Mouse (Mus musculus) urinary bladder, postnatal 10 days (tissue): Measurements from ENCODE around the gene Epsti1.
"Not testable (repeated sequence)": the region's sequence is repeated elsewhere in the genome, so short reads cannot be mapped to it uniquely, and the experiment has no call there.

Experiments
- DNase-seq: peaks from one replicate; pipeline ENCODE4 v3.0.0; 2022; ENCODE audit warnings: low spot score

Epsti1 gene

GRCm38 (mm10) chr14:77904171-77904762 lies at the start of gene Epsti1:
Gene Epsti1, plus strand, starts transcription at chr14:77904239.
- DNase-seq: no peak

- DNase-seq: no peak
These were observed 44.1 kb upstream of the Epsti1 start for GRCm38 (mm10) chr14:77859894-77860293.

DNA sequence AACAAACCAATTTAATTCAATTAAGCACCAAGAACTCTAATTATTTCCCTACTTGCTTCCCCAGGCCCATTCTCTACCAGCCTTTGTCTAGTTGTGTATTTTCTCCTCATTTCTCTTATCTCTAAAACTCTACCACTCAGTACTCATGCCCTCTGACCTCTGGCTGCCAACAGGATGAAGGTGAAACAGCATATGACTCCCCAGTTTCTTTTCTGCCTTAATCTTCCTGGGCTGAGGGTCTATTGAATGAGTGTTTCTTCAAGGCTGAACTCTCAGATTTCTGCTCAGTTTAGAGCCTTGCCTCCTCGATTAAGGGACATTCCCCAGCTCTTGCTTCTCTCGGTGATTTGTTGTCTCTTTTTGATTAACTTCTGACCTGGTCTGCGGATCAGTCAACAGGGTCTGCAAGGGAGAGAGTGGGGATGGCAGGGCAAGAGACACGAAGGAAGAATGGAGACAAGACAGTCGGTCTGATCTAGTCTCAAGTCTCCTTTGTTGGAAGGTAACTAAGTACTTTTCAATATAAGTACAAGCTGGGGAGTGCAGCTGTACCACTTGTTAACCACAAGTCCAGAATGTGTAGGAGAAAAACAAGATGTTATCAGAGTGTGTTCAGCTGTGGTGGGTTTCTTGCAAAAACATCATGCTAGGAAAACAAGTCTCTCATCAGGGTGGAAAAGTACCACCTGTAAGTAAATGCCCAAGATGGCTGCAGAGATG lies 43.0 kb upstream of the Epsti1 start:
- DNase-seq: no peak

- DNase-seq: no peak
These were observed 40.0 kb upstream of the Epsti1 start for GRCm38 (mm10) chr14:77864051-77864450.

DNA sequence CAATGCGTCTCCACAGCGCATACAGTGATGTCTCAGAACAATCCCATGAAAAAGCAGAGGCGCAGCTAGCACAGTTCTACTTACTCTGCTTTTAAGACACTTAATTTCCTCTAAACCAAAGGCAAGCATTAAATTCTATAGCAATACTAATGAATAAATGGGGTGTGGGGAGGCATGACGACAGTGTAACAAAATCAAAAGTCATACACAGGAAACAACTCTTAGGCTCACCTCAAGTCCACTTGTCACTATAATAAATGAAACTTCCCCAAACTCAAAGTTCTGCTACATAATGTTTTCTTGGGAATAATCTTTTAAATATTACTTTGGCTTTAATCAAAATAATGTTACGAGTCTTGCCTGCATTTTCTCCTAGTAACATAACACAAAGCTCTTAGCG lies 39.5 kb upstream of the Epsti1 start:
- DNase-seq: no peak

DNA sequence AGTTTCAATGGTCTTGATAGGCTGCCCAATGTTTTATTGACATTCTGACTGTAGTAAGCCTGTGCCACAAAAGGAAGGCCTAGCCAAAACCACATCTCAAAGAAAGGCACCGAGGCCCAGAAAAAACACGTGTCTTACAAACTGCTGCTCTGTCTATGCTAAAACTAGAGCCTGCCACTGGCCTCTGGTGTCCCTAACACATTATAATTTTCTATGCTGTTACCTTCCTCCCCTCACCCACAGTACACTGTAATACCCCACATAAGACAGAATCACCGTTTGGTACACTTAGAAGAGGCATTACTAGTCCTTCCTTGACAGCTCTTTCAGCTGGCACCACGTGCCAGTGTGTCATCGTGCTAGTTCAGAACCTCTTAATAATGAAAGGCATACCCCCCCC lies 36.4 kb upstream of the Epsti1 start:
- DNase-seq: no peak

- no peak for DNase-seq
These were observed 33.1 kb upstream of the Epsti1 start for GRCm38 (mm10) chr14:77870926-77871325.

DNA sequence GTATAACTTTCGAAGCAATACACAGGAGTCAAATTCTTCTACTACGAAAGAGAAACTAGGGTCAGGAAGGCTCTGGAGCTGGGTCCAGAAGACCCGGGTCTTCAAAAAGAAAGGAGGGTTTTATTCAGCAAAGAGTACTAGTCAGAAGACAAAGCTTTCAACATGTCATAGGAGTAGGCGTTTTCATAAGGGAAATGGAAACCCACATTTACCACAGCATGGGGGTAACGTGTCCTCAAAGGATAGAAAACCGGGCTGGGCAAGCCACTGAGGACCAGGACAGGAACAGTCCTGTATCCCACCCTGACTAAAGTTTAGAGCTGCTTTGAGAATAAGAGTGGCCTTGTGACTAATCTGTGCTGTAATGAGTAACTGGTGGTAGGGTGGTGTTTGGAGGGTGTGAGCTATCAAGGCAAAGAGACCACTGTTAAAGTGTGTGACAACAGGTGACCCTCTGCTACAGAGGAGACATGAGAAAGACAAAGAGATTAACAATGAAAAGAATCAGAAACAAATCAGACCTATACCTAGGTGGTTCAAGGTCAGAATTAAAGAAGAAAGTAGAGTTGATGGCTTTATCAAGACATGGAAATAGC lies 32.6 kb upstream of the Epsti1 start:
- no peak for DNase-seq

DNA sequence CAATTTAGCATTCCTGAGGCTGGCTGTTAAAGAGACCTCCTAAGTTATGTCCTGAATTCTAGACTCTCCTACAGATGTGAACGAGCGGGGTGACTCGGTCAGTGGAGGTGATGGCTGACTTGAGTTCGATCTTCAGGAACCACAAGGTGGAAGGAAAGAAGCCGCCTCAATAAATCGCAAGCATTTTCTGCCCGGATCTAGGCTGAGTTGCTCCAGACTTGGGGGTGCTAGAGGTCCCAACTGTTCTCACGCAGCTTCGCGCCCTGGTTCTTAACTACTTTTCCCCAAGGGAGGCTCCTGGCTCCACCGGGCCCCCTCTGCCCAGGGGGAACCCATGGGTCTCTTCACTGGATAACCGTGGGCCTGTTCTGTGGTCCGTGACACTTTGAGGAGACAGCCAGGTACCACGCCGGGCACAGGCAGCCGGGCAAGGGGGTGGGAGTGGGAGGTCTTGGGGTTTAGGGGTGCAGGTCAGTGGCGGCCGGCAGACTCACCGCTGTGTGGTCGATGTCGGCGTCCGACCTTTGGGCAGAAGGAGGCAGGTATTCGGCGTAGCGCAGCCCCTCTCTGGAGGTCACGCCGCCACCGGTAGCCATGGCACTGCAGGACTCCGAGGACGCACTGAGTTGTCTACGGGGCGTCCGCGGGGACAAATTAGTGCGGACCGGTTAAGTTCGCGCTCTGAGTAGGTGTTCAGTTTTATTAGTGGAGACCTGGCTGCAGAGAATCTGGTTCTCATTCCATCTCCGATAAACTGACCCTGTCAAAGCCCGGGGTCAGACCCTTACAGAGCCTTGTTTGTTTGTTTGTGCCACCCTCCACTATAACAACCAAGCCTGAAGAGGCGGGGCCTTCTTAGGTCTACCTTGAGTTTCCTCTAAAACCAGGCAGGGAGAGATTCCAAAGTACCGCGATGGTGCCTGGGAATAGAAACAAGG lies 29.5 kb upstream of the Epsti1 start, which contains the start of gene Dnajc15:
TSS of gene Dnajc15 (minus strand) at position 822 of the 938 bp plus-strand sequence.
- DNase-seq: peak; percentile 68

GRCm38 (mm10) chr14:77876199-77876598 lies 27.8 kb upstream of the Epsti1 start:
- DNase-seq: no peak

- not testable (repeated sequence) for DNase-seq
These were observed 26.2 kb upstream of the Epsti1 start for GRCm38 (mm10) chr14:77877876-77878275.

- DNase-seq: no peak
These were observed 22.0 kb upstream of the Epsti1 start for GRCm38 (mm10) chr14:77881998-77882397.

- DNase-seq: no peak
These were observed 21.4 kb upstream of the Epsti1 start for GRCm38 (mm10) chr14:77882669-77883068.

GRCm38 (mm10) chr14:77886376-77886775 lies 17.7 kb upstream of the Epsti1 start:
- no peak for DNase-seq

DNA sequence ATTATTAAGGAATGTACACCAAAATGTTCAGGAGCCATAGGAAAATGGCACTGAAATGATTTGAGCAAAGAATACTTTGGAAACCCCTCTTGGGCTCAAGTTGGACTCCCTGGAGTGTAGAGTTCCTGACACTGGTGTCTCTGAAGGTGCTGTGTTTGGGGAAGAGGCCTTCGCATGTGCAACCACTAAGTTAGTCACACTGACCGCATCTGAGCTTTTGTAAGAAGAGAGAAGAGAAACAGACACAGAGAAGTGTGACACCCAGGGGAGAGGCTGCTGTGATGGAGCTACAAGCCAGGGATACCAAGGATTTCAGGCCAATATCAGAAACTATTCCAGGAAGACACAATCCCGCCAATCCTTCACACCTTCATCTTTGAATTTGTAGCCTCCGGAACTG lies 17.1 kb upstream of the Epsti1 start:
- no peak for DNase-seq

- no peak for DNase-seq
These were observed 14.1 kb upstream of the Epsti1 start for GRCm38 (mm10) chr14:77889911-77890310.

- no peak for DNase-seq
These were observed 8.1 kb upstream of the Epsti1 start for GRCm38 (mm10) chr14:77895951-77896350.

DNA sequence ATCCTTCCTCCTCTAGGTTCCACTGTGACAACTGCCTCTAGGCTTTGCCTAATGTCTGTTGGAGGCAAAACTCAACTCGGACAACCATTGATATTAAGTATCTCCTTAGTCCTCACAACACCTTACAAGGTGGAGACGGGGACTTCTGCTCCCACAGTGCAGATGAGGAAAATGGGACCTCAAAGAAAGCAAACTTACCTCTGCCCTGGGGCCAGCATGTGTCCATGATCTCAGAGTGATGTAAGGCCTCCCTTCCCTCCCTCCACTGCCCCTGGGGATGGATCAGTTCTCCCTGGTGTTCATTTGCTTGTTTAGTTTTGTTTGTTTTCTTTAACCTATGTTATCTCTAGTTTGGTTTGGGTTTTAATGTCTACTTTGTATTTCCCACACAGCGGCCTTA lies 1.5 kb upstream of the Epsti1 start:
- DNase-seq: no peak

- DNase-seq: no peak
These were observed 1.4 kb downstream of the Epsti1 start for GRCm38 (mm10) chr14:77905466-77905865.

DNA sequence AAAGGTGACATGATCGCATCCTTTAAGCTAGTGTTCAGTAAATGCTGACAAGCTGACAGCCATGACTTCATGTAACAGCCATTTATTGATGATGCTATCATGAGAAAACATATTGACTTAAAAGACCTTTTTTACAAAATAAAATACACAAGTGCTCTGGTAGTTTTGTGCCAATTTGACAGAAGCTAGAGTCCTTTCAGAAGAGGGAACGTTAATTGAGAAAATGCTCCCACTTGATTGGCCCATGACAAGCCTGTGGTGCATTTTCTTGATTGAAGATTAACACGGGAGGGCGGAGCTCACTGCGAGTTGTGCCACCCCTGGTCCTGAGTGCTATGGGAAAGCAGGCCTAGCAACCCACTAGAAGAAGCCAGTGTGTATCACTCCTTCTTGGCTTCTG lies 2.5 kb downstream of the Epsti1 start:
- DNase-seq: no peak

- DNase-seq: no peak
These were observed 11.7 kb downstream of the Epsti1 start for GRCm38 (mm10) chr14:77915776-77916175.

DNA sequence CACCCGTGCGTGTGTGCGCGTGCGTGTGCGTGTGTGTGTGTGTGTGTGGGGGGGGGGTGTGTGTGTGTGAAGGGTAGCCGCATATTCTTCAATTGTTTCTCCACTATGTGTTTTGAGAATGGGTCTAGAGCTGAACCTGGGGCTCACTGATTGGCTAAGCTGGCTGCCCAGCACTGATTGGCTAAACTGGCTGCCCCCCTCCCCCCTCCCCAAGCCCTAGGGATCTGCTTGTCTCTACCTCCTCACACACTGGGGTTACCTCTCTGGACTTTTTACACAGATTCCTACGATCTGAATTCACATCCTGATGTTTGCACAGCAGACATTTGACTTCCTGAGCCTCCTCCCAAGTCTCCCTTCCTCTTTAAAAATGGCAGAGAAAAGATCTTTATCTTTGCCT lies 17.6 kb downstream of the Epsti1 start:
- DNase-seq: no peak
